Mouse (Mus musculus) ES-Bruce4 (cell line): ENCODE measurements around the gene Asic2.

Source experiments
- CTCF ChIP-seq: IDR thresholded peaks from one replicate; pipeline ENCODE4 v1.8.1; 2011; ENCODE audit warnings: low read depth, low read length
- EP300 ChIP-seq: IDR thresholded peaks from 2 replicates; pipeline ENCODE4 v1.6.1; 2011; ENCODE audit warnings: low read depth, low read length; ENCODE audit not compliant: insufficient read depth
- POLR2A ChIP-seq: IDR thresholded peaks from one replicate; pipeline ENCODE4 v1.8.1; 2011; ENCODE audit warnings: low read length; ENCODE audit not compliant: insufficient read depth

GRCm38 (mm10) chr11:81080076-81080805, 888.0 kb downstream of the Asic2 start:
- no peak for TF ChIP-seq EP300
- no peak for TF ChIP-seq CTCF
- no peak for TF ChIP-seq POLR2A
